Mouse (Mus musculus) mouse embryonic stem cell (cell line): Measurements from ENCODE around the gene Trim43a.
"Not testable (repeated sequence)": the region's sequence is repeated elsewhere in the genome, so short reads cannot be mapped to it uniquely, and the experiment has no call there.

ENCODE experiments used
- in situ Hi-C, 2 experiments: fragments of 300-500 bp; cut with MboI; formaldehyde crosslinking; loops; 1 replicate in 1 of 2; 3 replicates in 1 of 2; pipeline ENCODE4 v1.14.3; 2019 to 2020; ENCODE audit warnings: low sequenced_read_pairs in 2 of 2, low pct_unique_long_range_greater_than_20kb in 1 of 2, mixed read lengths in 1 of 2; ENCODE audit not compliant: unreplicated experiment in 1 of 2

The Trim43a gene

GRCm38 (mm10) chr9:88638125-88638524 is 57.4 kb downstream of the Trim43a start:
- in situ Hi-C loops: not testable (repeated sequence)
